Mouse (Mus musculus): ENCODE results near the gene Zfp781.
"Not testable (repeated sequence)": the region's sequence is repeated elsewhere in the genome, so short reads cannot be mapped to it uniquely, and the experiment has no call there.

The Zfp781 gene

DNA sequence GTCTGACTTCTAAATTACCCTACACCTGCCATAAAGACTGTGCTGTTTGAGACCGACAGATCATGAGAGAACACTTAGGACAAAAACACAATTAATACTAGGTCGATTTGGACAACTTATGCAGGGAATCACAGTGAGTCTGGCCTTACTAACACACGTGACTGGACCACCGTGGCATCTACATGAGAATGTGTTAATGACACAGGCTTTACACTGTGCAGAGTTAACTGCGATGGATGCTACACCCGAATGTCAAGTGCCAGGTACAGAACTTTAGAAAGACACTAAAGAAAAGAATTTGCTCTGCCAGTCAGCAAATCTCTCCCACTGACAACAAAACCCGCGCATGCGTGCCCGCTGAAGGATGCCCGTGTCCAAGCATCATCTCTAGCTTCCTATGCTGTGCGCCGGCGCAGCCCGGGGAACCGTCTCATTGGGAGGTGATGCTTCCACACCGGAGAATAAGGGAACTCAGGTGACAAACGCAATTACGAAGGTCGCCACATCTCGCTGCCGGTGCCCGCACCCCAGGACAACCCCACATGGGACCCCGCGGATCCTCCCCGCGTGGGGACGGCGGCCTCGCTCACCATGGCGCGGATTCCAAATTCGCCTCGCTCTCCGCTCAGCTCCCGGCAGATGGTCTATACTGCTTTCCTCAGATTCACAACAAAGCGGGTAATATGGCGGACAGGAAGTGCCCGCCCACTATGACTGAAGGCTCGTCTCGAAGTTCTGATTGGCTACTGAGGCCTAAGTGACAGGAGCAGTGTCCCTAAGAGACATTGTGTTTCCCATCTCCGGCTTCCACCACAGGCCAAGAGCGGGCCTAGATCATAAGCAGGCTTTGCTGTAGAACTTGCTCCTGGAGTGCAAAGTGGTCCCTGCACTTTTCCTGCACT is at the start of gene Zfp781:
Gene Zfp781, minus strand, starts transcription at position 639 of the 902 bp plus-strand sequence.
- DNase-seq = not testable (repeated sequence)

DNA sequence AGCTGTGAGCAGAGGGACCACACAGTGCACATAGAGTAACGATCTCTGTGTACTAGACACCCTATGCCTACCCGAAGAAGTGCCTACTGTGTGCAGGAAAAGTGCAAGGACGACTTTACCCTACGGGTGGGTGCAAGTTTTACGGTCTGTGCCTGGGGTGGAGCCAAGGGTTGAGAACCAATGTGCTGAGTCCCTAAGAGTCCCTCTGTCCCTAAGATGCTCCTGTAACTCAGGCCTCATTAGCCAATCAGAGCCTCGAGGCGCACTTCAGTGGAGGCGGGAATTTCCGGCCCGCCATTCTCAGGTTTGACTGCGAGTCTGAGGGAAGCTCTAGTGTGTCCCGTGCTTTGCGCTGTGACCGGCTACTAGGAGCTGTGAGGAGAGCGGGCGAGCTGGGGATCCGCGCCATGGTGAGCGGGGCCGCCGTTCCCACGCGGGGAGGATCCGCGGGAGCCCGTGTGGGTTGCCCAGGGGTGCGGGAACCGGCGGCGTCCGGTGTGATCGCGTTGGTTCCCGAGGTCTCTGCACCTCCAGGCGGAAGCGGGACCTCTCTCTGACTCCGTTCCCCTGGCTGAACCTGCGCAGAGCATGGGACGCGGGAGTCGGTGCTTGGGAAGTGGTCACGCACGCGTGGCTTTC is 48.2 kb upstream of the Zfp781 start:
- DNase-seq = peak; percentile 56

- DNase-seq = not testable (repeated sequence)
These were observed 451 bp upstream of the Zfp781 start for GRCm38 (mm10) chr10:81930744-81931118.

GRCm38 (mm10) chr10:81863409-81864407 is 66.6 kb downstream of the Zfp781 start, which contains the start of gene Gm32687:
Gm32687 (plus strand) TSS chr10:81863934.
- peak; percentile 7 for DNase-seq

All from thymus, postnatal 25 days (tissue).